Mouse (Mus musculus) lung, postnatal 14 days (tissue): ENCODE measurements around the gene Fam102b.

Source experiments
- DNase-seq: peaks from one replicate; pipeline ENCODE4 v3.0.0; 2021

Fam102b gene

GRCm38 (mm10) chr3:108959680-108960295, 67.6 kb downstream of the Fam102b start:
- DNase-seq = peak; percentile 5

DNA sequence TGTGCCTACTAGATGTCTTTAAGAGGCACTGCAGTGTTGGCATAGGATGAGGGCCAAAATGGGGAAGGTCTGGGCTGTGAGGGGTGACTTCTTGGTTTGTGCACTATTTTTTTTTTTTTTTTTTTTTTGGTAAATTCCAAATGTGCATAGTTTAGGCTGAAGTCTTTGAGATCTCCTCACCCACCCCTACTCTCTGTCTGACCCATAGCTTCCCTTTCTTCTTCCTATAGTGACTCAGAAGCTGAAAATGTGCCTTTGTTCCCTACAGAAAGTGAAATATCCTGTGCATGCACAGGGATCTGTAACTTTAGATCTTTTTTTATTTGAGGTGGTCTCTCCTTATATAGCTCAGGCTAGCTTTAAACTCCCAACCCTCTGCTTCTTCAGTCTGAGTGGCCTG, 69.4 kb downstream of the Fam102b start:
- no peak for DNase-seq

DNA sequence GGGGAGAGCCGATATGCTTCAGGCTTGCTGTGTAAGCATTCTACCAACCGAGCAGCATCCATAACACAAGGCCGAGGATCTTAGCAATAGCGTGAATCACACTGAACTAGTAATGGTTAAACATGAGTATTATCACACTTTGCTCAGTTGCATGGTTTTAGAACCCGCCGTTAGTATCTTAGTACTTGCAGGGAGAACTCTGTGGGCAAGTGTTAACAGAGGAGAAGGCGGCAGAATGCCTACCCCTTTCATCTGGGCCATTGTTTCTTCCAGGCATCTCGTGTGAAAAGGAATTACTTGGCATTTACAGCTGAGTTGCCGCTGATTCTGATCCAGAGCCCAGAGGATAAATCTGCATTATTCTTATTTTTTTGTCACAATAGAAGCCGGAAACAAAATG, 86.4 kb downstream of the Fam102b start:
- no peak for DNase-seq

DNA sequence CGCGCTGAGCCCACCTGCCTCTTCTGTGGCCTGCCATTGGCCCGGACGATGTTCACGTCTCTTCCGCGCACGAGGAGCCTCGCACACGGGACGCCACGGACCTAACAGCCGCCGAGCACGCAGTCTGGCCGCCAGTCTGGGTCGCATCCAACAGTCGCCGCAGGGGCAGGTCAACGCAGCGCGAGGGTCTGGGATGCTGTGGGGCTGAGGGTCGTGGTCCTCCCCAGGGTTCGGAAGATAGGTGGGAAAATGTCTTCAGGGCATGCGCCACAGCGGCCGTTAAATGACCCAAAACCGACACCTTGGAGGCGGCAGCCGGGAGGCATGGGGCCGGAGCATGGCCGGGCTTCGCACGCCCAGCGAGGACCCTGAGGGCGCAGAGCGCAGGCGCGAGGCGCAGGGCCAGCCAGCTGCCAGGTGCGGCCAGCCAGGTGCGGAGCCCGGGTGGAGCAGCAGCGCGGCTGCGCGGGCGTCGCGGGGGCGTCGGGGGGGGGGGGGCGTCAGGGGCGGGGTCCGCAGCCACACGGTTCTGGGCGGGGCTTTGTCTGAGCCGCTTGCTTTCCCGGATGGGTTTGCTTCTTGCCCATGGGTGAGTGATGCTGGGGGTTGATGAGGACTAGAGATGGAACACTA, 87.3 kb downstream of the Fam102b start, which contains the start of gene Gm9857:
Gene Gm9857 (minus strand): TSS at position 445 of the 633 bp plus-strand sequence.
- DNase-seq = peak; percentile 13

DNA sequence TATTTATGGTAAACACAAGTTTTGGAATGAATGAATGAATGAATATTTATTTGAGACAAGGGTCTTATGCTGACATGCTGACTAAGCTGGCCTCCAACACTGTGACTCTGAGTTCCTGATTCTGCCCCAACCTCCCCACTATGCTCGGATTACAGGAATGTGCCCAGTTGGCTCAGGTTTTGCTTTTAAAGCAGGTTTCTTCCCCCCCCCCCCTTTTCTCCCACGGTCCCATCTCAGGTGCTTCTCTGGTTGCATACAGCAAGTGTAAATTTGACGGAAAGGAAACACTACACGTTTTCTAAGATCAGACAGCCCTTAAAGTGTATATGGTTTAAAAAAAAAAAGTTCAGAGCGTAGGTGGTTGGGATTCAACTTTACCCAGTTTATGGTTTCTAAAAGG, 87.8 kb downstream of the Fam102b start, which contains the start of gene Henmt1:
Gene Henmt1 (plus strand): TSS at position 301 of the 400 bp plus-strand sequence.
- no peak for DNase-seq

GRCm38 (mm10) chr3:108938691-108939090, 88.7 kb downstream of the Fam102b start:
- no peak for DNase-seq

DNA sequence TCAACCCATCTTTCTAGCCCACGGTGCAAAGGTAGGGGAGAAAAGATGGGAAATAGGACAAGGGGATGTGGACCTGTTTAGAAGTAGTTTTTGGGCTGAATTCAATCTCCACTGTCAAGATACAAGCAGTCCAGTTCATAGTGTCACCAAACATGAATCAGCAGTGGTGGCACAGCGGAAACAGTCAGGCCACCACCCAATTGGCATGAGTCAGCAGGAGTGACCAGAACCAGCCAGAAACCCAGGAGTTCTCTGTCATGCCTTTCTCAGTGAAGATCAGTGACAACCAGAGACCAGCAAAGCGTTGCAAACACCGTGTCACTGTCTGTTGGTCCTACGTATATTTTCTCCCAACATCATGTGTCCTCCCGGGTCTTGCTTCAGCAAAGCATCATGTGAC, 93.8 kb downstream of the Fam102b start:
- DNase-seq = no peak

DNA sequence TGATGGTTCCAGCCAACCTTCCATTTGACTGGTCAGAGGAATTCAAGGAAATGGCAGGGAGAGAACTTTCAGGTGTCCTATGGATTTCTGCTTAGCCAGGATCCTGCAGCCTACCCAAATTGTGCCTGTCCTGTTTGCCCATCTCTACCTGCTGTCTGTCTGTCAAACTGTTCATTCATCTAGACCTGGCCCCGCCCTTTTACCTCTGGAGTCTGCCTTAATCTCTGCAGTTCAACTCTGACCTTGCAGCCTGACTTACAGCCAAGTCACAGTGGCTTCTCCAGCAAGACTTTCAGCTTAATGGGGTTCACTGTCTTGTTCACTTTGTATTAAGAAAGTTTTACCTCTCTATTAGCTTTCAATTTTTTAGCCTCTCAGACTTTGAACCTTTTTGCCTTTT, 101.1 kb downstream of the Fam102b start:
- DNase-seq = no peak

DNA sequence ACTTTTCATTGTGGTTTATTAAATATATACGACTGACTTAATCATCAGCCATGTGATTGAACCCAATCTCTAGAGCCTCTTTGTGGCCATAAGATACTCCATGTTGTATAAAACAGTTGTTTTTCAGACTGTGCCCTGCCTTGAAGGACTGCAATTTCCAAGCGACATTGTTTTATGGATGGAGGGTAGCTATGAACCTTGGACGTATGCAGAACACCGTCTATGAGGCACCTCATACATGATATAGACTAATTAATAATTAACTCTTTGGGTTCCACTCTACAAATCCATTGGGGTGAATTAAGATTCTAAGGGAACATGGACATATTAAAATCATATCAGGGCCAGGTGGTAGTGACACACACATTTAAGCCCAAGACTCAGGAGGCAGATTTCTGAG, 101.7 kb downstream of the Fam102b start:
- DNase-seq = no peak

- no peak for DNase-seq
These were observed 105.6 kb downstream of the Fam102b start for GRCm38 (mm10) chr3:108921822-108922221.
